Mouse (Mus musculus) lung, postnatal 0 days (tissue): ENCODE measurements at regions not wholly inside any gene's neighbourhood (a gene's known extent, or its start where the extent isn't known, plus 50 kb on each side); places are given as distances from the start of the nearest gene placed in this dataset.

ENCODE experiments used
- CTCF ChIP-seq: IDR thresholded peaks from 2 replicates; pipeline ENCODE4 v1.5.1; 2016; ENCODE audit warnings: antibody characterized with exemption, mild to moderate bottlenecking
- EP300 ChIP-seq: IDR thresholded peaks from 2 replicates; pipeline ENCODE4 v1.6.1; 2016; ENCODE audit warnings: antibody characterized with exemption, mild to moderate bottlenecking, control low read depth

GRCm38 (mm10) chr12:10140131-10140530 lies 229.6 kb upstream of the Nt5c1b start:
- TF ChIP-seq CTCF (no peak), EP300 (no peak)
